Mouse (Mus musculus): Measurements from ENCODE around the gene Eefsec. TPM values are rescaled to one million over a fixed set of nuclear protein-coding genes. Genes with fewer than 3 reads are reported as not detected.

The Eefsec gene
- total and polyA plus RNA-seq, 2 experiments from 2014 or later, result 11.3 to 12.9 TPM

DNA sequence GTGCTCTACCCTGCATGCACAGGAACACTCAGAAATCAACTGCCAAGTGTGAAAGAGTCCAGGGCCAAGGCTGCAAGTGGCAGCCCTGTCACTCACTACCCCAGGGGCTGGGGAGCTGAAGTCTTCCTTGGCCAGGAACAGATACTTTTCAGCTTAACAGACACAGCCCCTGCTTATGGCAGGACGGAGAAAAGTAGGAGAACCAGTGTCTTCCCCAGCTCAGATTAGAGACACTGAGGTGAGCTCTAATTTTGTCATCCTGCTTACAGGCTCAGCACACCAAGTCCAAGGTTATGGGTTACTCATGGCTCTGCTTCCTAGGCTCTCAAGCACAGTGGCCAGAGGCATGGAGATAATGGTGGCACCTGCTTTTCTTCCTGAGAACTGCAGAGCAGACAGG lies 126.6 kb downstream of the Eefsec start:
- ATAC-seq (ENCODE audit: insufficient read depth, low read depth), result no peak
- DNase-seq (ENCODE audit: low spot score), result no peak
- Histone ChIP-seq H3K36me3 (replicated peaks; ENCODE audit: control insufficient read depth, insufficient read depth, low read length) (no peaks in the 10 kb centered on the region), H3K4me2 (ENCODE audit: low read depth, low read length) (no peak overlapping the region), H3K27me3 (ENCODE audit: control insufficient read depth, insufficient read depth, low read length) (no peaks in the 10 kb centered on the region), H3K9me3 (replicated peaks; ENCODE audit: control insufficient read depth, low read length) (no peaks in the 10 kb centered on the region), H3K9ac (replicated peaks; ENCODE audit: low read depth, low read length) (no peak overlapping the region), H3K4me3 (ENCODE audit: low read depth, low read length) (no peak overlapping the region), H3K4me1 (ENCODE audit: control insufficient read depth, insufficient read depth) (no peaks in the 10 kb centered on the region), H3K27ac (ENCODE audit: low read depth) (no peak overlapping the region)
- TF ChIP-seq EP300 (IDR thresholded peaks at IDR 0.05; ENCODE audit: low read depth), result no peak
- TF ChIP-seq CTCF (IDR thresholded peaks at IDR 0.05; ENCODE audit: low read depth), result no peak
- WGBS, result 63% methylated on average over 1 of the region's 1 CpGs

DNA sequence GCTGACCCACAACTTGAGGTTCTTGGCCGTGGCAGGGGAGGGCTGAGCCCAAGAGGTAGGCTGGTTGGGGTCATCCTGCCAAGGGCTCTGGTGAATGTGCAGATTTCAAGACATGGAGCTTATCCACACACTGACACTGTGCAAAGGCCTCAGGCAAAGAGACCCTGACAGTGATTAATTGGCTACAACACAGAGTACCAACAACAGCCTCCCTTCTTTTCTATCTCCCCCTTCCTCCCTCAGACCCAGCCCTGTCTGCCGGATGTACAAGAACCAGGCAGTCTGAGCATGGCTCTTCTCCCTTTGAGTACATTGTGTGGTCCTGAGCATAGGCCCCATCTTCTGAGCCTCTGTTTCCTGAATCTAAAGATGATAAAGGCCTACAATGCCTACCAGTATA lies 131.0 kb downstream of the Eefsec start:
- WGBS, result 63% methylated on average over 2 of the region's 2 CpGs
- Histone ChIP-seq H3K4me2 (ENCODE audit: low read depth, low read length) (no peak overlapping the region), H3K36me3 (replicated peaks; ENCODE audit: control insufficient read depth, insufficient read depth, low read length) (no peaks in the 10 kb centered on the region), H3K9ac (replicated peaks; ENCODE audit: low read depth, low read length) (no peak overlapping the region), H3K4me1 (ENCODE audit: control insufficient read depth, insufficient read depth) (no peaks in the 10 kb centered on the region), H3K9me3 (replicated peaks; ENCODE audit: control insufficient read depth, low read length) (no peaks in the 10 kb centered on the region), H3K27me3 (ENCODE audit: control insufficient read depth, insufficient read depth, low read length) (no peaks in the 10 kb centered on the region), H3K4me3 (ENCODE audit: low read depth, low read length) (no peak overlapping the region), H3K27ac (ENCODE audit: low read depth) (no peak overlapping the region)
- TF ChIP-seq CTCF (IDR thresholded peaks at IDR 0.05; ENCODE audit: low read depth) (no peak), EP300 (IDR thresholded peaks at IDR 0.05; ENCODE audit: low read depth) (no peak)
- ATAC-seq (ENCODE audit: insufficient read depth, low read depth) (no peak), DNase-seq (ENCODE audit: low spot score) (no peak)

DNA sequence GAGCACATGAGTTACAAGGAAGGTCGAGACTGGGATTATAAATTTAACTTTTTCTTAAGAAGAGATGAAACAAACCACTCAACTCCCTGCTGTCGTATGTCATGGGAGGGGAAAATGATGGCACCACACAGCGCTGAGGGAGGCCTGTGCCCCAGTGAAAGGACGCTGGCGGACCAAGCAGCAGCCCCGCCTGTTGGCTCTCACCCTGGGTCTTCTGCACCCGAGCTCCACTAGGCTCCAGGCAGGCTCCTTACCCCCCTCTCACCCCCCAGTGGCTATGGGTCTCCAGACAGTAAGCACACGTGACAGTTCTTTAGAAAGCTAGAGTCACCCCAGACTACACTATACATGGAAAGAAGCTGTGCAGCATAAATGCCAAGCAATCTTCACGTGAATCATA lies 132.4 kb downstream of the Eefsec start:
- no peak overlapping the region for H3K27ac ChIP-seq (ENCODE audit: low read depth)
- H3K4me1 ChIP-seq (ENCODE audit: control insufficient read depth, insufficient read depth), result no peaks in the 10 kb centered on the region
- ATAC-seq (ENCODE audit: insufficient read depth, low read depth), result no peak
- no peaks in the 10 kb centered on the region for H3K36me3 ChIP-seq (replicated peaks; ENCODE audit: control insufficient read depth, insufficient read depth, low read length)
- H3K4me2 ChIP-seq (ENCODE audit: low read depth, low read length), result no peak overlapping the region
- H3K9ac ChIP-seq (replicated peaks; ENCODE audit: low read depth, low read length), result no peak overlapping the region
- no peaks in the 10 kb centered on the region for H3K9me3 ChIP-seq (replicated peaks; ENCODE audit: control insufficient read depth, low read length)
- no peaks in the 10 kb centered on the region for H3K27me3 ChIP-seq (ENCODE audit: control insufficient read depth, insufficient read depth, low read length)
- TF ChIP-seq EP300 (IDR thresholded peaks at IDR 0.05; ENCODE audit: low read depth) (no peak), CTCF (IDR thresholded peaks at IDR 0.05; ENCODE audit: low read depth) (no peak)
- WGBS, result 82% methylated on average over 9 of the region's 9 CpGs
- no peak overlapping the region for H3K4me3 ChIP-seq (ENCODE audit: low read depth, low read length)
- DNase-seq (ENCODE audit: low spot score), result no peak

DNA sequence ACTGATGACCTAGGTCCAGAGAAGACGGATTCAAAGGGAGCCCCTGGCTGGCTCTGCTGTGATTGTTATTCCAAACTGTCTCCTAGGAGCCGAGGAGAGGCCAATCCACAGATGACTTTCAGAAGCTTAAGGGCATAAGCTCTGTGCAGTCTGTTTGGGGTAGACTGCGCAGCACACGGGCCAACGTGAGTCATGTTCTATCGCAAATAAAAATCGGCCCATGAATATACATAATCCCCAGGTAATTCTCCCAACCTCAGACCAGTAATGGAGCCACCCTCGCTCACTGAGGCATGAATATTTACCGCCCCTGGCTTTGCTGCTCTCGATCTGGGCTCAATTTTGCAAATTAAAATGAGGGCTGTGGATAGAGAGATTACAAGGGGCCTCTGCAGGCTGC lies 134.7 kb downstream of the Eefsec start:
- no peaks in the 10 kb centered on the region for H3K27me3 ChIP-seq (ENCODE audit: control insufficient read depth, insufficient read depth, low read length)
- H3K27ac ChIP-seq (ENCODE audit: low read depth), result no peak overlapping the region
- H3K4me3 ChIP-seq (ENCODE audit: low read depth, low read length), result no peak overlapping the region
- H3K4me2 ChIP-seq (ENCODE audit: low read depth, low read length), result no peak overlapping the region
- no peaks in the 10 kb centered on the region for H3K4me1 ChIP-seq (ENCODE audit: control insufficient read depth, insufficient read depth)
- no peaks in the 10 kb centered on the region for H3K36me3 ChIP-seq (replicated peaks; ENCODE audit: control insufficient read depth, insufficient read depth, low read length)
- DNase-seq (ENCODE audit: low spot score), result no peak
- no peak for ATAC-seq (ENCODE audit: insufficient read depth, low read depth)
- no peaks in the 10 kb centered on the region for H3K9me3 ChIP-seq (replicated peaks; ENCODE audit: control insufficient read depth, low read length)
- TF ChIP-seq EP300 (IDR thresholded peaks at IDR 0.05; ENCODE audit: low read depth) (no peak), CTCF (IDR thresholded peaks at IDR 0.05; ENCODE audit: low read depth) (no peak)
- H3K9ac ChIP-seq (replicated peaks; ENCODE audit: low read depth, low read length), result no peak overlapping the region
- 90% methylated on average over 10 of the region's 10 CpGs for WGBS

- Histone ChIP-seq H3K27ac (ENCODE audit: low read depth) (no peak overlapping the region), H3K36me3 (replicated peaks; ENCODE audit: control insufficient read depth, insufficient read depth, low read length) (no peaks in the 10 kb centered on the region), H3K4me3 (ENCODE audit: low read depth, low read length) (no peak overlapping the region), H3K27me3 (ENCODE audit: control insufficient read depth, insufficient read depth, low read length) (no peaks in the 10 kb centered on the region), H3K9me3 (replicated peaks; ENCODE audit: control insufficient read depth, low read length) (no peaks in the 10 kb centered on the region), H3K9ac (replicated peaks; ENCODE audit: low read depth, low read length) (no peak overlapping the region), H3K4me1 (ENCODE audit: control insufficient read depth, insufficient read depth) (peaks cover 6% of the 10 kb centered on the region; the same call in 1 of the 2 replicates), H3K4me2 (ENCODE audit: low read depth, low read length) (no peak overlapping the region)
- TF ChIP-seq EP300 (IDR thresholded peaks at IDR 0.05; ENCODE audit: low read depth) (no peak), CTCF (IDR thresholded peaks at IDR 0.05; ENCODE audit: low read depth) (no peak)
- no peak for DNase-seq (ENCODE audit: low spot score)
- no peak for ATAC-seq (ENCODE audit: insufficient read depth, low read depth)
- WGBS, result 74% methylated on average over 4 of the region's 4 CpGs
Measured at GRCm38 (mm10) chr6:88306100-88306746, 140.1 kb downstream of the Eefsec start.

DNA sequence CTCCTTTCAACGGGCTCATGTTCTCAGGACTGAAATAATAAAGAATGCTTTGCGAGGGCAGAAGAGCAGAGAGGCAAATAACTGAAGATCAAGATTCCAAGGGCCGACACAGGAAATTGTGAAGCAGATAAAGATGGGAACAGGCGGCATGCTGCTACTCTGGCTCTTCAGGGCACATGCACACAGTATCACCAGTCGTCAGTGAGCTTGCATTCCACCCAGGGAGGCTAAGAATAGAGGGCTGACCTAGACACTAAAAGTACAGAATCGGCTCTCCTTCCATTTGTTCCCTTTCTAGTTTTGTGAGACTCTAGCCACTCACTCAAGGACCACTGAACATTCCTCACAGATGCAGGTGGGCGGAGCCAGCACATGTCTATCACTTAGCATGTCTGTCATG lies 145.1 kb downstream of the Eefsec start:
- H3K36me3 ChIP-seq (replicated peaks; ENCODE audit: control insufficient read depth, insufficient read depth, low read length), result no peaks in the 10 kb centered on the region
- no peak overlapping the region for H3K4me3 ChIP-seq (ENCODE audit: low read depth, low read length)
- H3K9me3 ChIP-seq (replicated peaks; ENCODE audit: control insufficient read depth, low read length), result no peaks in the 10 kb centered on the region
- no peak overlapping the region for H3K27ac ChIP-seq (ENCODE audit: low read depth)
- peaks cover 10% of the 10 kb centered on the region; the same call in 1 of the 2 replicates for H3K4me1 ChIP-seq (ENCODE audit: control insufficient read depth, insufficient read depth)
- WGBS, result 18% methylated on average over 7 of the region's 7 CpGs
- H3K4me2 ChIP-seq (ENCODE audit: low read depth, low read length), result 0 out of 2 replicates have a peak overlapping the region, but pooled peaks have one; percentile 6
- H3K27me3 ChIP-seq (ENCODE audit: control insufficient read depth, insufficient read depth, low read length), result no peaks in the 10 kb centered on the region
- DNase-seq (ENCODE audit: low spot score) (peak; percentile 58), ATAC-seq (ENCODE audit: insufficient read depth, low read depth) (peak; percentile 74)
- no peak overlapping the region for H3K9ac ChIP-seq (replicated peaks; ENCODE audit: low read depth, low read length)
- no peak for TF ChIP-seq CTCF (IDR thresholded peaks at IDR 0.05; ENCODE audit: low read depth)
- no peak for TF ChIP-seq EP300 (IDR thresholded peaks at IDR 0.05; ENCODE audit: low read depth)
